Mouse (Mus musculus): ENCODE measurements at regions not wholly inside any gene's neighbourhood (a gene's known extent, or its start where the extent isn't known, plus 50 kb on each side); places are given as distances from the start of the nearest gene placed in this dataset.

GRCm38 (mm10) chr15:59725881-59726280, 290.5 kb downstream of the 4933412E24Rik start:
- TF ChIP-seq CTCF (IDR thresholded peaks at IDR 0.05) (no peak), EP300 (IDR thresholded peaks at IDR 0.05) (no peak)
